Mouse (Mus musculus) c-Kit-positive CD71-positive TER-119-positive erythroid progenitor cells, embryonic 14.5 days (primary cell): ENCODE data around the gene Cdh23.
A peak's percentile ranks its signal among the peaks of the same experiment; 100 is the strongest.

ENCODE experiments used
- DNase-seq: peaks from one replicate; pipeline ENCODE4 v3.0.0-alpha.2; 2013; ENCODE audit warnings: low spot score

Gene Cdh23

DNA sequence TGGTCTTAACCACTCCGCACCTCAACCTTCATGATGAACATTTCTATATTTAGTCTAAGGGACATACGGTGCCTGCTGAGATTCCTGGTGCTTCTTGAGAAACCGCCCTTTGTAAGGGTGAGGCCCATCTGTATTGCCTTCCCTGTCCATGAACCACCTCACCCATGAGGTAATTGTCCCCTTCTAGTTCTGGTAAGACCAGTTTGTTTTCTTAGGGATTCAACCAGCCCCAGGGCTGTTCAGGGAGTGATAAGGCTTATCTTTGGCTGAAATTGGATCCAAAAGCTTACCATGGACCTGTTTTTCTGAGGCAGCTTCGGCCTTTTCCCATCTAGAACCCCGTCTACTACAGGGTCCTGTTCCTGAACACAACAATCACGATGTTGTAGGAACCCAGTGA, 440.2 kb downstream of the Cdh23 start:
- peak; percentile 34 for DNase-seq
